Mouse (Mus musculus): ENCODE measurements around the gene Fam120a. TPM values are rescaled to one million over a fixed set of nuclear protein-coding genes. Genes with fewer than 3 reads are reported as not detected.

Gene Fam120a
- polyA plus RNA-seq, 1 experiment, result 120 TPM

GRCm38 (mm10) chr13:48853947-48854346, 113.9 kb downstream of the Fam120a start:
- TF ChIP-seq CTCF (IDR thresholded peaks at IDR 0.05; ENCODE audit: borderline replicate concordance, control insufficient read depth, extremely low read depth, insufficient read depth, low read length, poor library complexity) (no peak), POLR2A (IDR thresholded peaks at IDR 0.05; ENCODE audit: control insufficient read depth, extremely low read depth, insufficient read depth, low read length, poor library complexity) (no peak)

DNA sequence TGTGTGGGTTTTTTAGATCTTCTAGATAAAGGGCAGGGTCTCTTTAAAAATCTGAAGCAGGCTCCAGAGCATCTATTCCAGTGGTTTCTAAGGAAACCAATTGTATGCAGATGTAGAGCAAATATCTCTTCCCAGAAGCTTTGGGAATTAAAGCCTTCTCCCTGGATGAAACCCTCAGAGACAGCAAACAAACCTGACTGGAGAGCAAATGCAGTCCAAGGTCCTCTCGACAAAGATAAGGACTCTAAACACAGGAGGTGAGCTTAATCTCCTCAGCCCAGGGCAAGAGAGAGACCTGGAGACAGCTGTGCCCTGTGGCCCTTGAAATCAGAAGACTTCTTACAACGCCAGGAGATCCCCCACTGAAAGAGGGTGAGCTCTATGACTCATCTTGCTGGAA, 114.3 kb downstream of the Fam120a start:
- no peak overlapping the region for H3K4me3 ChIP-seq (ENCODE audit: control insufficient read depth, insufficient read depth, low read length)
- peaks cover 84% of the 10 kb centered on the region for H3K4me1 ChIP-seq (replicated peaks; ENCODE audit: control insufficient read depth, insufficient read depth, low read length)
- H3K27ac ChIP-seq (ENCODE audit: control insufficient read depth, insufficient read depth, low read length), result no peak overlapping the region
- H3K27me3 ChIP-seq (ENCODE audit: control insufficient read depth, insufficient read depth, low read length), result no peaks in the 10 kb centered on the region
- TF ChIP-seq CTCF (IDR thresholded peaks at IDR 0.05; ENCODE audit: borderline replicate concordance, control insufficient read depth, extremely low read depth, insufficient read depth, low read length, poor library complexity), result no peak
- no peak for TF ChIP-seq POLR2A (IDR thresholded peaks at IDR 0.05; ENCODE audit: control insufficient read depth, extremely low read depth, insufficient read depth, low read length, poor library complexity)
- no peaks in the 10 kb centered on the region for H3K36me3 ChIP-seq (ENCODE audit: control insufficient read depth, insufficient read depth, low read length)
- WGBS, result 19% methylated on average over 2 of the region's 2 CpGs
- DNase-seq, result no peak

More at GRCm38 (mm10) chr13:48853947-48854346, 113.9 kb downstream of the Fam120a start:
- Histone ChIP-seq H3K36me3 (ENCODE audit: control insufficient read depth, insufficient read depth, low read length) (no peaks in the 10 kb centered on the region), H3K4me1 (replicated peaks; ENCODE audit: control insufficient read depth, insufficient read depth, low read length) (peaks cover 85% of the 10 kb centered on the region), H3K27me3 (ENCODE audit: control insufficient read depth, insufficient read depth, low read length) (no peaks in the 10 kb centered on the region), H3K27ac (ENCODE audit: control insufficient read depth, insufficient read depth, low read length) (no peak overlapping the region), H3K4me3 (ENCODE audit: control insufficient read depth, insufficient read depth, low read length) (no peak overlapping the region)
- no peak for DNase-seq
- WGBS, result 95% methylated on average over 3 of the region's 3 CpGs

GRCm38 (mm10) chr13:48852859-48853258, 115.0 kb downstream of the Fam120a start:
- DNase-seq, result no peak
- H3K4me1 ChIP-seq (replicated peaks; ENCODE audit: control insufficient read depth, insufficient read depth, low read length), result peaks cover 81% of the 10 kb centered on the region

DNA sequence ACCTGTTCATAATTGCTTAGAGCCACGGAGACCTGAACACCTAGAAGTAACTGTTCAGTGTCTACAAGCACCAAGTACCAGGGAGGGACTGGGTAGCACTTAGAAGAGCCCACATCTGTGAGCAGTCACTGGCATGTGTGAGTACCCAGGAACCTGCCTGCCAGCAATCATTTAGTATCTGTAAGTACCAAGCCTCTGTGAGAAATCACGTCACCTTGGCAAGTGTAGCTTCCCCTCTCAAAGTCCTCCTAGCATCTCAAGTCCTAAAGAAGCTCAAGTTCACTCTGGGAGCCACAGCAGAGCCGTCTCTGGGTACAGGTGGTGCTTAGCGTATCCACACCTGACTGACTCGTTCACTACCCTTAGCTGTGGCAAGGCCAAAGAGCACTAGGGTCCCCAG, 116.1 kb downstream of the Fam120a start:
- 76% methylated on average over 5 of the region's 5 CpGs for WGBS

More at GRCm38 (mm10) chr13:48852859-48853258, 115.0 kb downstream of the Fam120a start:
- 70% methylated on average over 3 of the region's 3 CpGs for WGBS
- no peak overlapping the region for H3K27ac ChIP-seq (ENCODE audit: control insufficient read depth, insufficient read depth, low read length)
- TF ChIP-seq POLR2A (IDR thresholded peaks at IDR 0.05; ENCODE audit: control insufficient read depth, extremely low read depth, insufficient read depth, low read length, poor library complexity) (no peak), CTCF (IDR thresholded peaks at IDR 0.05; ENCODE audit: borderline replicate concordance, control insufficient read depth, extremely low read depth, insufficient read depth, low read length, poor library complexity) (no peak)
- H3K27me3 ChIP-seq (ENCODE audit: control insufficient read depth, insufficient read depth, low read length), result no peaks in the 10 kb centered on the region
- no peaks in the 10 kb centered on the region for H3K36me3 ChIP-seq (ENCODE audit: control insufficient read depth, insufficient read depth, low read length)
- no peak overlapping the region for H3K4me3 ChIP-seq (ENCODE audit: control insufficient read depth, insufficient read depth, low read length)

DNA sequence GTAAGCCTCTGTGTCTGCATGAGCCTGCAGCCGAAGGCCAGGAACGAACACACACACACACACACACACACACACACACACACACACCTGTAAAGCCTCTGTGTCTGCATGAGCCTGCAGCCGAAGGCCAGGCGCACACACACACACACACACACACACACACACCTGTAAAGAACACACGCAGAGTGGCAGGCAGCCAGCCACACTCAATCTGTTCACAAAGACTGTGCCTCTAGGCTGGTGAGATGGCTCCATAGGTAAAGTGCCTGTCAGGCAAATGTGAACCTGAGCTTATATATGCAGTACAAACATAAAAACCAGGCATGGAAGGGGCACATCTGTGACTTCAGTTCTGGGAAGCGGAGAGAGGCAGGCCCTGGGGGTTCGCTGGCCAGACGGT, 117.0 kb downstream of the Fam120a start:
- DNase-seq, result no peak
- Histone ChIP-seq H3K4me1 (replicated peaks; ENCODE audit: control insufficient read depth, insufficient read depth, low read length) (peaks cover 79% of the 10 kb centered on the region), H3K36me3 (ENCODE audit: control insufficient read depth, insufficient read depth, low read length) (no peaks in the 10 kb centered on the region), H3K27ac (ENCODE audit: control insufficient read depth, insufficient read depth, low read length) (peak overlapping the region; percentile 58), H3K4me3 (ENCODE audit: control insufficient read depth, insufficient read depth, low read length) (no peak overlapping the region), H3K27me3 (ENCODE audit: control insufficient read depth, insufficient read depth, low read length) (no peaks in the 10 kb centered on the region)
- TF ChIP-seq CTCF (IDR thresholded peaks at IDR 0.05; ENCODE audit: borderline replicate concordance, control insufficient read depth, extremely low read depth, insufficient read depth, low read length, poor library complexity) (no peak), POLR2A (IDR thresholded peaks at IDR 0.05; ENCODE audit: control insufficient read depth, extremely low read depth, insufficient read depth, low read length, poor library complexity) (no peak)
- 78% methylated on average over 8 of the region's 8 CpGs for WGBS

More for the DNA sequence above, 116.1 kb downstream of the Fam120a start:
- H3K36me3 ChIP-seq (ENCODE audit: control insufficient read depth, insufficient read depth, low read length), result no peaks in the 10 kb centered on the region
- TF ChIP-seq CTCF (IDR thresholded peaks at IDR 0.05; ENCODE audit: borderline replicate concordance, control insufficient read depth, extremely low read depth, insufficient read depth, low read length, poor library complexity), result no peak
- TF ChIP-seq POLR2A (IDR thresholded peaks at IDR 0.05; ENCODE audit: control insufficient read depth, extremely low read depth, insufficient read depth, low read length, poor library complexity), result no peak
- peak overlapping the region; percentile 22; the same call in 1 of the 2 replicates for H3K27ac ChIP-seq (ENCODE audit: control insufficient read depth, insufficient read depth, low read length)
- no peak overlapping the region for H3K4me3 ChIP-seq (ENCODE audit: control insufficient read depth, insufficient read depth, low read length)
- peaks cover 81% of the 10 kb centered on the region for H3K4me1 ChIP-seq (replicated peaks; ENCODE audit: control insufficient read depth, insufficient read depth, low read length)
- no peak for DNase-seq
- H3K27me3 ChIP-seq (ENCODE audit: control insufficient read depth, insufficient read depth, low read length), result no peaks in the 10 kb centered on the region

- peak overlapping the region; percentile 58 for H3K27ac ChIP-seq (ENCODE audit: control insufficient read depth, insufficient read depth, low read length)
- no peaks in the 10 kb centered on the region for H3K27me3 ChIP-seq (ENCODE audit: control insufficient read depth, insufficient read depth, low read length)
- no peak for DNase-seq
- H3K4me1 ChIP-seq (replicated peaks; ENCODE audit: control insufficient read depth, insufficient read depth, low read length), result peaks cover 78% of the 10 kb centered on the region
- H3K4me3 ChIP-seq (ENCODE audit: control insufficient read depth, insufficient read depth, low read length), result no peak overlapping the region
- H3K36me3 ChIP-seq (ENCODE audit: control insufficient read depth, insufficient read depth, low read length), result no peaks in the 10 kb centered on the region
- WGBS, result 85% methylated on average over 2 of the region's 2 CpGs
- TF ChIP-seq CTCF (IDR thresholded peaks at IDR 0.05; ENCODE audit: borderline replicate concordance, control insufficient read depth, extremely low read depth, insufficient read depth, low read length, poor library complexity), result no peak
These were observed 117.5 kb downstream of the Fam120a start for GRCm38 (mm10) chr13:48850326-48850725.

GRCm38 (mm10) chr13:48849155-48849554, 118.7 kb downstream of the Fam120a start:
- Histone ChIP-seq H3K36me3 (ENCODE audit: control insufficient read depth, insufficient read depth, low read length) (no peaks in the 10 kb centered on the region), H3K4me1 (replicated peaks; ENCODE audit: control insufficient read depth, insufficient read depth, low read length) (peaks cover 76% of the 10 kb centered on the region), H3K27ac (ENCODE audit: control insufficient read depth, insufficient read depth, low read length) (peak overlapping the region; percentile 86), H3K4me3 (ENCODE audit: control insufficient read depth, insufficient read depth, low read length) (peak overlapping the region; percentile 4; the same call in 1 of the 2 replicates), H3K27me3 (ENCODE audit: control insufficient read depth, insufficient read depth, low read length) (no peaks in the 10 kb centered on the region)
- no peak for DNase-seq
- WGBS, result 55% methylated on average over 3 of the region's 3 CpGs
- TF ChIP-seq CTCF (IDR thresholded peaks at IDR 0.05; ENCODE audit: borderline replicate concordance, control insufficient read depth, extremely low read depth, insufficient read depth, low read length, poor library complexity) (no peak), POLR2A (IDR thresholded peaks at IDR 0.05; ENCODE audit: control insufficient read depth, extremely low read depth, insufficient read depth, low read length, poor library complexity) (no peak)
